Mouse (Mus musculus) megakaryocyte, embryonic 14.5 days (primary cell): ENCODE data around the gene Olfr1362.

Experiments
- FLI1 ChIP-seq: IDR thresholded peaks from 2 replicates; pipeline ENCODE4 v1.6.1; 2012; ENCODE audit warnings: low read length, inconsistent platforms, mixed read lengths
- GATA1 ChIP-seq: IDR thresholded peaks from 3 replicates; pipeline ENCODE4 v1.6.1; 2012; ENCODE audit warnings: mixed read lengths, low read length, inconsistent platforms, borderline replicate concordance

DNA sequence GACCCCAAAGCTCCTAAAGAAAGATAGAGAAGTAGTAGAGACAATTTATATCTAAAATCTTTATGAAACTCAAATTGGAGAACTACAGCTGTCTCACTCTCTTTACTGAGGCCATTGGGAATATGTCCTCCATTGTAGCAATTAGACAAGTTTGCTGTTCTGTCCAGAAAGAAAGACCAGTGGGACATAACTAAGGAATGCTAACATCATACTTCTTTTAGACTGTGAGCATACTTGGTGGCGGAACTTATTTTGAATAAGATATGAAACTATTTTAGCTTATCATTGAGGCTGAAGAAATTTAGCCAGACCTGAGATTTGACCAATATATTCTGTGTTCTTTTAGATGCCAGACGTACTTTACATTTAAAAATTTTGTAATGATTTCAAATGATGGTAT, 32.2 kb downstream of the Olfr1362 start, which contains the start of gene Olfr1364:
- TF ChIP-seq GATA1 = no peak
- TF ChIP-seq FLI1 = no peak
